Mouse (Mus musculus): ENCODE measurements at regions not wholly inside any gene's neighbourhood (a gene's known extent, or its start where the extent isn't known, plus 50 kb on each side); places are given as distances from the start of the nearest gene placed in this dataset.

GRCm38 (mm10) chr14:72844753-72845369 is 135.1 kb upstream of the Fndc3a start:
- Histone ChIP-seq H3K4me1 (ENCODE audit: control insufficient read depth, insufficient read depth, low read length) (no peaks in the 10 kb centered on the region), H3K36me3 (ENCODE audit: control insufficient read depth, insufficient read depth, low read length) (no peaks in the 10 kb centered on the region), H3K9ac (ENCODE audit: low read length) (no peak overlapping the region), H3K4me2 (ENCODE audit: low read depth, low read length) (no peak overlapping the region), H3K9me3 (replicated peaks; ENCODE audit: control insufficient read depth, low read length) (no peaks in the 10 kb centered on the region), H3K27ac (ENCODE audit: low read length) (no peak overlapping the region), H3K4me3 (replicated peaks; ENCODE audit: low read length) (no peak overlapping the region), H3K27me3 (ENCODE audit: control insufficient read depth, insufficient read depth, low read length) (no peaks in the 10 kb centered on the region)
- WGBS, result 52% methylated on average over 5 of the region's 5 CpGs
- no peak for ATAC-seq (ENCODE audit: insufficient read depth, low FRiP score)

GRCm38 (mm10) chr14:72841753-72842152 is 131.9 kb upstream of the Fndc3a start:
- Histone ChIP-seq H3K27ac (ENCODE audit: low read length) (no peak overlapping the region), H3K36me3 (ENCODE audit: control insufficient read depth, insufficient read depth, low read length) (no peaks in the 10 kb centered on the region), H3K9me3 (replicated peaks; ENCODE audit: control insufficient read depth, low read length) (no peaks in the 10 kb centered on the region), H3K4me3 (replicated peaks; ENCODE audit: low read length) (no peak overlapping the region), H3K9ac (ENCODE audit: low read length) (no peak overlapping the region), H3K4me1 (ENCODE audit: control insufficient read depth, insufficient read depth, low read length) (no peaks in the 10 kb centered on the region), H3K4me2 (ENCODE audit: low read depth, low read length) (no peak overlapping the region), H3K27me3 (ENCODE audit: control insufficient read depth, insufficient read depth, low read length) (no peaks in the 10 kb centered on the region)
- WGBS, result 67% methylated on average over 1 of the region's 1 CpGs
- no peak for ATAC-seq (ENCODE audit: insufficient read depth, low FRiP score)

- H3K36me3 ChIP-seq (ENCODE audit: control insufficient read depth, insufficient read depth, low read length), result no peaks in the 10 kb centered on the region
- H3K4me2 ChIP-seq (ENCODE audit: low read depth, low read length), result no peak overlapping the region
- H3K4me1 ChIP-seq (ENCODE audit: control insufficient read depth, insufficient read depth, low read length), result no peaks in the 10 kb centered on the region
- 59% methylated on average over 4 of the region's 4 CpGs for WGBS
- H3K27me3 ChIP-seq (ENCODE audit: control insufficient read depth, insufficient read depth, low read length), result no peaks in the 10 kb centered on the region
- no peak overlapping the region for H3K4me3 ChIP-seq (replicated peaks; ENCODE audit: low read length)
- ATAC-seq (ENCODE audit: insufficient read depth, low FRiP score), result no peak
- H3K9ac ChIP-seq (ENCODE audit: low read length), result no peak overlapping the region
- H3K9me3 ChIP-seq (replicated peaks; ENCODE audit: control insufficient read depth, low read length), result no peaks in the 10 kb centered on the region
- H3K27ac ChIP-seq (ENCODE audit: low read length), result no peak overlapping the region
Observed at GRCm38 (mm10) chr14:72835158-72835557, 125.4 kb upstream of the Fndc3a start.

GRCm38 (mm10) chr14:72829261-72829660 is 119.5 kb upstream of the Fndc3a start:
- Histone ChIP-seq H3K4me3 (replicated peaks; ENCODE audit: low read length) (no peak overlapping the region), H3K9me3 (replicated peaks; ENCODE audit: control insufficient read depth, low read length) (no peaks in the 10 kb centered on the region), H3K27me3 (ENCODE audit: control insufficient read depth, insufficient read depth, low read length) (no peaks in the 10 kb centered on the region), H3K4me1 (ENCODE audit: control insufficient read depth, insufficient read depth, low read length) (no peaks in the 10 kb centered on the region), H3K9ac (ENCODE audit: low read length) (no peak overlapping the region), H3K4me2 (ENCODE audit: low read depth, low read length) (no peak overlapping the region), H3K27ac (ENCODE audit: low read length) (no peak overlapping the region), H3K36me3 (ENCODE audit: control insufficient read depth, insufficient read depth, low read length) (no peaks in the 10 kb centered on the region)
- no peak for ATAC-seq (ENCODE audit: insufficient read depth, low FRiP score)
- WGBS, result 46% methylated on average over 5 of the region's 5 CpGs

- H3K27ac ChIP-seq (ENCODE audit: low read length), result no peak overlapping the region
- 58% methylated on average over 4 of the region's 4 CpGs for WGBS
- ATAC-seq (ENCODE audit: insufficient read depth, low FRiP score), result no peak
- no peaks in the 10 kb centered on the region for H3K9me3 ChIP-seq (replicated peaks; ENCODE audit: control insufficient read depth, low read length)
- no peak overlapping the region for H3K9ac ChIP-seq (ENCODE audit: low read length)
- no peaks in the 10 kb centered on the region for H3K36me3 ChIP-seq (ENCODE audit: control insufficient read depth, insufficient read depth, low read length)
- H3K27me3 ChIP-seq (ENCODE audit: control insufficient read depth, insufficient read depth, low read length), result no peaks in the 10 kb centered on the region
- H3K4me1 ChIP-seq (ENCODE audit: control insufficient read depth, insufficient read depth, low read length), result no peaks in the 10 kb centered on the region
- H3K4me2 ChIP-seq (ENCODE audit: low read depth, low read length), result no peak overlapping the region
- no peak overlapping the region for H3K4me3 ChIP-seq (replicated peaks; ENCODE audit: low read length)
Observed at GRCm38 (mm10) chr14:72825549-72825948, 115.7 kb upstream of the Fndc3a start.

GRCm38 (mm10) chr14:72822231-72822615 is 112.4 kb upstream of the Fndc3a start:
- Histone ChIP-seq H3K36me3 (ENCODE audit: control insufficient read depth, insufficient read depth, low read length) (no peaks in the 10 kb centered on the region), H3K9ac (ENCODE audit: low read length) (no peak overlapping the region), H3K27me3 (ENCODE audit: control insufficient read depth, insufficient read depth, low read length) (no peaks in the 10 kb centered on the region), H3K4me1 (ENCODE audit: control insufficient read depth, insufficient read depth, low read length) (no peaks in the 10 kb centered on the region), H3K4me3 (replicated peaks; ENCODE audit: low read length) (no peak overlapping the region), H3K4me2 (ENCODE audit: low read depth, low read length) (no peak overlapping the region), H3K9me3 (replicated peaks; ENCODE audit: control insufficient read depth, low read length) (no peaks in the 10 kb centered on the region), H3K27ac (ENCODE audit: low read length) (no peak overlapping the region)
- ATAC-seq (ENCODE audit: insufficient read depth, low FRiP score), result no peak
- WGBS, result 27% methylated on average over 3 of the region's 3 CpGs

- H3K27me3 ChIP-seq (ENCODE audit: control insufficient read depth, insufficient read depth, low read length), result no peaks in the 10 kb centered on the region
- H3K9ac ChIP-seq (ENCODE audit: low read length), result no peak overlapping the region
- no peak overlapping the region for H3K4me2 ChIP-seq (ENCODE audit: low read depth, low read length)
- no peak overlapping the region for H3K27ac ChIP-seq (ENCODE audit: low read length)
- H3K9me3 ChIP-seq (replicated peaks; ENCODE audit: control insufficient read depth, low read length), result no peaks in the 10 kb centered on the region
- WGBS, result 75% methylated on average over 13 of the region's 13 CpGs
- H3K4me3 ChIP-seq (replicated peaks; ENCODE audit: low read length), result no peak overlapping the region
- H3K4me1 ChIP-seq (ENCODE audit: control insufficient read depth, insufficient read depth, low read length), result no peaks in the 10 kb centered on the region
- ATAC-seq (ENCODE audit: insufficient read depth, low FRiP score), result no peak
- H3K36me3 ChIP-seq (ENCODE audit: control insufficient read depth, insufficient read depth, low read length), result no peaks in the 10 kb centered on the region
Observed at GRCm38 (mm10) chr14:72821517-72822230, 111.9 kb upstream of the Fndc3a start.

- Histone ChIP-seq H3K4me2 (ENCODE audit: low read depth, low read length) (no peak overlapping the region), H3K36me3 (ENCODE audit: control insufficient read depth, insufficient read depth, low read length) (no peaks in the 10 kb centered on the region), H3K4me3 (replicated peaks; ENCODE audit: low read length) (no peak overlapping the region), H3K27me3 (ENCODE audit: control insufficient read depth, insufficient read depth, low read length) (no peaks in the 10 kb centered on the region), H3K4me1 (ENCODE audit: control insufficient read depth, insufficient read depth, low read length) (no peaks in the 10 kb centered on the region), H3K9ac (ENCODE audit: low read length) (no peak overlapping the region), H3K9me3 (replicated peaks; ENCODE audit: control insufficient read depth, low read length) (no peaks in the 10 kb centered on the region), H3K27ac (ENCODE audit: low read length) (no peak overlapping the region)
- ATAC-seq (ENCODE audit: insufficient read depth, low FRiP score), result no peak
- 95% methylated on average over 4 of the region's 4 CpGs for WGBS
Observed at GRCm38 (mm10) chr14:72819037-72819436, 109.2 kb upstream of the Fndc3a start.

- H3K4me3 ChIP-seq (replicated peaks; ENCODE audit: low read length), result no peak overlapping the region
- ATAC-seq (ENCODE audit: insufficient read depth, low FRiP score), result no peak
- no peaks in the 10 kb centered on the region for H3K4me1 ChIP-seq (ENCODE audit: control insufficient read depth, insufficient read depth, low read length)
- H3K27ac ChIP-seq (ENCODE audit: low read length), result no peak overlapping the region
- H3K36me3 ChIP-seq (ENCODE audit: control insufficient read depth, insufficient read depth, low read length), result no peaks in the 10 kb centered on the region
- H3K9me3 ChIP-seq (replicated peaks; ENCODE audit: control insufficient read depth, low read length), result no peaks in the 10 kb centered on the region
- no peaks in the 10 kb centered on the region for H3K27me3 ChIP-seq (ENCODE audit: control insufficient read depth, insufficient read depth, low read length)
- 87% methylated on average over 5 of the region's 5 CpGs for WGBS
- no peak overlapping the region for H3K4me2 ChIP-seq (ENCODE audit: low read depth, low read length)
- no peak overlapping the region for H3K9ac ChIP-seq (ENCODE audit: low read length)
Observed at GRCm38 (mm10) chr14:72817764-72818163, 108.0 kb upstream of the Fndc3a start.

Measured in stomach, embryonic 16.5 days (tissue).